Mouse (Mus musculus) Patski (cell line): ENCODE results near the gene Rasa2. TPM values are rescaled to one million over a fixed set of nuclear protein-coding genes. Genes with fewer than 3 reads are reported as not detected.
A peak's percentile ranks its signal among the peaks of the same experiment; 100 is the strongest.

Experiments
- ATAC-seq: fragments of 100-300 bp; one replicate; pipeline ENCODE4 v1.8.0; 2021
- CTCF ChIA-PET: fragments of 350-600 bp; sonication (Branson Sonifier 250); formaldehyde crosslinking; loops from one replicate; lab custom pipeline; 2022; ENCODE audit warnings: inconsistent platforms; lab: Charles Lee
- POLR2A ChIA-PET: fragments of 350-600 bp; sonication (Branson Sonifier 250); formaldehyde crosslinking; loops from one replicate; lab custom pipeline; 2022; ENCODE audit warnings: antibody characterized with exemption, inconsistent platforms; lab: Charles Lee
- DNase-seq: peaks from one replicate; pipeline ENCODE4 v3.0.0-alpha.2; 2011; ENCODE audit warnings: low read depth, low spot score
- H3K27me3 ChIP-seq: fragments of 371-371 bp; one replicate; pipeline ENCODE4 v1.5.1; 2021
- CTCF ChIP-seq: fragments of 100-300 bp; IDR thresholded peaks from one replicate; pipeline ENCODE4 v1.5.1; 2021
- in situ Hi-C: fragments of 300-500 bp; cut with MboI; formaldehyde crosslinking; loops from 3 replicates; pipeline ENCODE4 v1.11.1; 2018; ENCODE audit warnings: low pct_unique_long_range_greater_than_20kb, mixed read lengths
- polyA plus RNA-seq: library from polyadenylated mRNA; unstranded; gene quantifications from one replicate; pipeline ENCODE4 v1.2.3, GENCODE M21; 2021

The Rasa2 gene
- polyA plus RNA-seq, 1 experiment from 2014 or later, result 14.6 TPM

DNA sequence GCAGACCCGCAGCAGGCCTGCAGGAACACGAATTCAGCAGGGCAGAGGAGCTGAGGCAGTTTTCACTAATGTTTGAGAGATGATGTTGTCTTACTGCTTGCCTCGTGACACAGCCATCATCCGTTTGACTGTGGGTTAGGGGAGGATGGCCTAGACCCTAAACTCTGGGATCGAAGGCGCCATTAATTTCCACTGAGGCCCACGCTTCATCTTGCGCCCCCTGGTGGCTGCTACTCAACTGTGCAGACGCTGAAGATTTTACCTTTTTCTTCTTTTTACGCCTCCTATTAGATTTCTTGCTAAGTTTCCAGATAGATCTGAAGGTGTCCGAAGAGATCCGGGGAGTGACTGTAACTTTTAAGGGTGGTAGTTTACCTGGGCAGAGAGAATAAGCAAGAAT, 139.6 kb downstream of the Rasa2 start:
- H3K27me3 ChIP-seq, result no peaks in the 10 kb centered on the region
- peak; percentile 88 for TF ChIP-seq CTCF
- no peak for DNase-seq
- ATAC-seq, result no peak
- CTCF ChIA-PET, result interaction anchor here (0.6 to 1.7 kb wide), 5 partner anchors 13 to 142 kb away, joined by 3 to 4 read pairs (median 3); no protein-coding TSS in a partner anchor
- POLR2A ChIA-PET, result no interaction called here
- in situ Hi-C loops, result loop anchor here (10.0 kb wide), 1 partner anchor 207 kb away; no protein-coding TSS in a partner anchor

Other genes starting within 250 kb of the Rasa2 start
- gene Rnf7, start 152.9 kb downstream of the Rasa2 start, polyA plus RNA-seq, result 152 TPM
- not detected for gene Gm28729, start 106.4 kb downstream of the Rasa2 start, polyA plus RNA-seq
- 59.2 TPM for gene Zbtb38, start 121.2 kb upstream of the Rasa2 start, polyA plus RNA-seq